Mouse (Mus musculus): Measurements from ENCODE around the gene Polr2c.

The Polr2c gene

DNA sequence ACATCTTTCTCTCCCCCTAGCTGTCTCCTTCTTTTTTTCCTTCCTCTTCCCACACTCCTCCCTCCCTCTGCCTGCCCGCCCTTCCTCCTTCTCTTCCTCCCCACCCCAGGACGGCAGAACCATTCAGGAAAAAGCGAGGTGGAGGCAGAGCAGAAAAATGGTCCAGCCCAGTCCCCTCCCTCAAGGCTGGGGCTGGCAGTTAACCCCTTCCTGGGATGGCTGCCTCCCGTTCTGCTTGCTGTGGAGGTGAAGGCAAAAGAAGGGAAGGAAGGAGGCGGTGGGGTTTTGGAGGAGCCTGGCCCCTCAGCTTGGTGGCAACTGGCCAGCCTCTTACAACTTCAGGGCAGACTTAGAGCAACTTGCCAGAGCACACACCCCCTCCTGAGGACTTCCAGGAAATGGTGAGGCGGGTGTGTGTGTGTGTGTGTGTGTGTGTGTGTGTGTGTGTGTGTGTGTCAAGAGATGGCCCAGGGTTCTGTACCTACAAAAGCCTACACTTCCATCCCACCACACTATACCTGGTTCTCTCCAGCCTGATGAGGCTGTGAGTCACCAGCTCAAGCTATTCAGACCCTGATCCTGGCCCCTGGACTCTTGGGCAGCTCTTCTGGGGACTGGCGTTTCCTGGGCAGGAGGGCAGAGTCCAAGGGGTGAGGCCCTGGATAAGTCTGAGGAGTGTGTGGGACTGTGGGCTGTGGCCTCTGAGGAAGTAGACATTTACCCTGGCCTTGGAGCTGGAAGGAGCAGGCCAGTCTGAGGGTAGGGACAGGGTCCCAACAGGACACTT is 14.1 kb downstream of the Polr2c start:
- no peak for TF ChIP-seq GATA4 (IDR thresholded peaks at IDR 0.05; ENCODE audit: insufficient replicate concordance, low read length)

DNA sequence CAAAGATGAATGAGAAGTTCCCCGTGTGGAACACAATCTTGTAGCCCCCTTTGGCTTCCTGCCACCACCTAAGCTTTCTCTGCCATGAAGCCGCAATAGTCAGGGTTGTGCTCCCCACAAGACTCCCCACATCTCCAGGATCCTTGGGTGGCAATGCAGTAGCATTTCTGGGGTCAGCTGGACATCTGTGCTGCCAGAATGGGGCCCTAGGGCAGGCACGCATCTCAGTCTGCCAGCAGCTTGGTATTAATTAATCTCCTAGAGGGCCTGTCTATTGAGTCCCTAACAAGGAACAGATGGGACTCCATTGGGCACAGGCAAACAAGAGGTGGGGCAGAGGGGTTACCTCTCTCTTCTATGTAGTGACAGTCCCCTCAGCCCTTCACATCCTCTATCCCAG is 14.9 kb downstream of the Polr2c start:
- no peak for TF ChIP-seq GATA4 (IDR thresholded peaks at IDR 0.05; ENCODE audit: insufficient replicate concordance, low read length)

DNA sequence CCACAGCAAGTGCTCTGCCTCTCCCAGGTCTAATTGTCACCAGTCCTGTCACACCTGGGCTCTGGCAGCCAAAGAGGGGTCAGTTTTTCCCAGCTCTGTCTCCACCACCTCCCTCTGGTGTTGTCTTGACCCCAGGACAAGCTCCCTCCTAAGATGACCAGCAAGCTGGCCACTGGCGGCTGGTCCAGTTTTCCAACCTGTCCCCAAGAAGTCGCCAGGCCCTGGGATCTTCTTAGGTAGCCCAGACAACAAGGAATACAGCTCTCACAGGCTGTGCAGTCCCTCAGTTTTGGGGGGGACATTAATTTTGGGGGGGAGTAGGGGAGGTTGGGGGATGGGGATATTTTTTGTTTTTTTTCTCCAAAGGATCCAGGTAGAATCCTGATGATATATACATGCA is 15.3 kb downstream of the Polr2c start:
- TF ChIP-seq GATA4 (IDR thresholded peaks at IDR 0.05; ENCODE audit: insufficient replicate concordance, low read length): no peak

DNA sequence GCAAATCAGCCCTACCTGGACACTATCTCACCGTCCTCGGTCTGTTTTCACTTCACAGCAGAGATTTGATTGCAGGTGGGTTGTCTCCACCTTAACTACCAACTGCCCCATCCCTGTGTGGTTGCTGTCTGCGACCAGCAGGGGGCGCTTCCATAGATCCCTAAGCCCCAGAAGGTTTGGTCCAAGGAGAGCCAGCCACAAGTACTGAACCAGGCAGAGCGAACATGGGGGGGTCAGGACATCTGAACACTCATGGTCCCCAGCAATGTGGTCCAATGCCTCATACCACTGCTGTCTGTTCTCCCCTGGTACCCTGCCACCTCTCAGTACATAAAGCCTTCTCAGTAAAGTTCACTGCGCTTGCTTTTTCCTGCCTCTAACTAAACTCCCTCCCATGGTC is 17.1 kb downstream of the Polr2c start:
- TF ChIP-seq GATA4 (IDR thresholded peaks at IDR 0.05; ENCODE audit: insufficient replicate concordance, low read length): no peak

DNA sequence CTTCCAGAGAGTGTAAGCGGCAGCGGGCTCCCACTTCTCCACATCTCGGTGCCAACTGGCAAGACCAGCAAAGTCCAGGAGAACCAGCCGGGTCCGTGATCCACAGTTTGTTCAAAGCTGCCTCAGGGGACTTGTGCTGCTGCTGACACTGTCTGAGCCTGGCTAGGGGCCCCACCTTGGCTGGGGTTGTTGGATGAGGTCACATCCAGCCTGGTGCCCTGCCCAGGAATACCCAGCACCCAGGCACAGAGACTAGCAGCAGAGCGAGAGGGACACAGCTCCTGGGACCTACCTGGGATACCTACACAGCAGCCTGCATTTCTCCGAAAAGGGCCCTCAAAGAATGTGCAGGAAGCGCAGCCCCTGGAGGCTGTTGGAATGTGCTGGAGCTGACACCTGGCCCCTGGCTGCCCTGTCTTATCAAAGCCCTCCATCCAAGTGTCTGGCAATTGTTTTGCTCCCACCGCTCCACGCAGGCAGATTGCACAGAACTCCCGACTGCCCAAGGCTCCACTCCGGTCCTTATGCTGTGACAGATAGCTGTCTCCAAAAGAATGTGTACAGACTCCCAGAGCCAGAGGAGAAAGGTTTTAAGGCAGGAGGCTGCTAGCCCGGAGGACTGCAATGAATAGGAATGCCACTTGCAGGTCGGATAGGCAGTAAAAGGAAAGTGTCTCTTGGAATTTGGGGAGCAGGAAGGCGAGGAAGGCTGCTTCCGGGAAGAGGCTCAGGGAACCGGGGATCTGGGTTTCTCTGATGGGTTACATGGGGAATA is 18.0 kb downstream of the Polr2c start:
- no peak for TF ChIP-seq GATA4 (IDR thresholded peaks at IDR 0.05; ENCODE audit: insufficient replicate concordance, low read length)

DNA sequence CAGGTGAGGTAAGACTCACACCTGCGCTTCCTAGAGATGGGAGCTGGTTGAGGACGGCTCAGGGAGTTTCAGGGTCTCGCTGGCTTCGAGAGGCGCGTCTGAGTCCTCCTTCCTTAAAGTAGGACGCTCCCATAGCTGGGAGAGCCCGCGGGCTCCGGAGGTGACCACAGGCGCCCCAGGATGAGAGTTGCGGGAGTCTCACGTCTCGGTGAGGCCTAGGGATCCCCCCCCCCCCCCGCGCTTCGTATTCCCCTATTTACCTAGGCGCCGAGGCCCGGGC is 18.6 kb downstream of the Polr2c start:
- TF ChIP-seq GATA4 (IDR thresholded peaks at IDR 0.05; ENCODE audit: insufficient replicate concordance, low read length): no peak

DNA sequence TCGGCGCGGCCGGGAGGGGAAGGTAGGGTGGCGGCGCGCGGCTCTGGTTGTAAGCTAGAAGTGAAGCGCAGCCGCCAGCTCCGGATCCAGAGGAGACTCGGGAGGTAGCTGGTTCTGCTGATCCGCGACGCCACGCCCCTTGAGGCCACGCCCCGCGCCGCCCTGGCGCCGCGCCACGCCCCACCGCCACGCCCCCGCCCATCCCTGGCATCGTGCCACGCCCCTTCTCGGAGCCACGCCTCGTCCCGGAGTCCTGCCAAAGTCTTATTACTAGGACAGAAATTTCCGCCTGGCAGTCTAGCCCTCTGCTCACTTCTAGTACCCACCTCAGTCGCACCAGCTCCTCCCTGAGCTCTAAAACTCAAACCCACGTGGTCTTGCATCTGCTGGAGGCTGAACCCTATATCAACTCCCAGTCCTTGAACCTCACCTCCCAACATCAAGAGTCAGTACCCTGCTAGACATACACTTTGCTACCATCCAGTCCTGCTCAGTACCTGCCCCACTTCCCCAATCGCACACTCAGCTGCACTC is 19.0 kb downstream of the Polr2c start, which contains the start of gene Dok4:
Dok4 (minus strand) TSS at position 134 of the 534 bp plus-strand sequence.
- no peak for TF ChIP-seq GATA4 (IDR thresholded peaks at IDR 0.05; ENCODE audit: insufficient replicate concordance, low read length)

DNA sequence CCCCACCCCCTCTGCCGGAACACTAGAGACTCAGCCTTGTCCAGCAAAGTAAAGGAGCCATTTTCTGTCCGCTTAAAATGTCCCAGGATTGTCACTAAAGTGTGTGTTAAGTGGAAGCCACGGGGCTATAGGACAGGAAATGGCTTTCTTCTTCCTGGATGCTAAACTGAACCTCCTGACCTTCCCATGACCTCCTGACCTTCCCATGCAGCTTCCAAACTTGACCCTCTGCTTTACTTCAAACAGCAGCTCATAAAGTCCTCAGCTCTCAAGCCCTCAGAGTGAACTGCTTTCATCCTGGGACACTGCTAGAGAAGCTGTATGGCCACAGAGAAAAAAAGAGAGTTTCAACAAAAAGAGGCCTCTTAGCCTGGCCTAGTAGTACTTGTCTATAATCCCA is 19.6 kb downstream of the Polr2c start:
- TF ChIP-seq GATA4 (IDR thresholded peaks at IDR 0.05; ENCODE audit: insufficient replicate concordance, low read length): no peak

DNA sequence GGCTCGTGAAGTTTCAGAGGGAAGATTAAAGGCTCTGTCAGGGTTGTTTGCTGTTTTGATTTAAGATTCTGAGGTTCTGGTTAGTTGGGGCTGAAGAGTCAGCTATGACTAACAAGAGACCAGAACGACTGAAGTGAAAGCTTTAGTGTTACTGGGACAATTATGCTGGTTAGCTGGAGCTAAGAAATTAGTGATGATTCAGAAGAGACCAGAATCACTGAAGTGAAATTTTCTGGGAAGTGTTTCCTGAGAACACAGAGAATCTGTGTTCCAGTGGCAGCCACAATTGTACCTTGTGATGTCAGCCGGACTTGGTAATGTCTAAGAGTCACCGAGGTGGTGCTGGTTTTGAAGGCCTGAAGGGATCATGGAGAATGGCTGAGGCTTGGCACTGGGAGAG is 23.5 kb downstream of the Polr2c start:
- TF ChIP-seq GATA4 (IDR thresholded peaks at IDR 0.05; ENCODE audit: insufficient replicate concordance, low read length): no peak

DNA sequence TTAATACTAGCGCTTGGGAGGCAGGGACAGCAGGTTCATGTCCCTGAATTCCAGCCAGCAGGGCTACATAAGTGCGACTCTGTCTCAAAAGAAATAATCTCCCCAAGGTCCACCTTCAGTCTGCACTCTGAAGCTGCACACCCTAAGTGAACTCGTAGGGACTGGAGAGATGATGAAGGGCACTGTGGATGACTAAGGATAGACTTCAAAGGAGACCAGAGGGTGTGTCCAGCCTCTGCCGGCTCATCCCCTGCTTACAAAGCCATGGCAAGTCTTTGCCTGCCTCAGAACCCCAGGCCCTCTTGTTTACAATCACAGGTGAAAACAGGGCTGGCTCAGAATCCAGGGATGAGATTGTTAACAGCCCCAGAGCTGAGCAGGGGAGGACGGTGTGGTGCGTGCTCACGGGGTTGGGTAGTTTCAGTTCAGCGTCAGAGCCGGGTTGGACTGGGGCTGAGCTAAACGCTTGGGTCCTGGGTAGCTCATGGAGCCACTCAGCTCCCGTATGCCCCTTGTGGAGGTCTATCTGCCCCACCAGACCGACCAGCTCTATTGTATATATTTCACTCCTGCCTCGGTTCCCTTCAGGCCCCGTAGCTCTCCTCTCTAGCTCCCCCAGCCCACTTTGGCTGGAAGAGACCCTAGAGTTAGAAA is 31.3 kb downstream of the Polr2c start:
- no peak for TF ChIP-seq GATA4 (IDR thresholded peaks at IDR 0.05; ENCODE audit: insufficient replicate concordance, low read length)

DNA sequence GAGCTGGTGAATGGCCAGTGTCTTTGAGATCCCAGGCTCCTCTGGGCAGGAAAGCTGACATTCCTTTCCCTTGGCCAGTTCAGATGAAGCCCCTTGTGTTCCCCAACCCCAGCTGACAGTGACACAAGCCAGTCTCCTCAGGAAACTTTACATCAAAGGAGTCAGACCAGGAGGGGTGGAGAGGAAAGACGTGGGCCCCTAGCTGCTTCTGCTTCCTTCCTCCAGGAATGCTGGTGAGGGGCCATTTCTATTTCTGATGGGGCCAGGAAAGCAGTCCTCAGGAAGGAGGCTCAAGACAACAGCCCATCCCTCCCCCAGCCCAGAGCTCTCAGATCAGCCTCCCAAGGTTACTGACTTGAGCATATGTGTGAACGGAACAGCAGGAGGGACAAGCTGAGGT is 35.7 kb downstream of the Polr2c start:
- TF ChIP-seq GATA4 (IDR thresholded peaks at IDR 0.05; ENCODE audit: insufficient replicate concordance, low read length): no peak

DNA sequence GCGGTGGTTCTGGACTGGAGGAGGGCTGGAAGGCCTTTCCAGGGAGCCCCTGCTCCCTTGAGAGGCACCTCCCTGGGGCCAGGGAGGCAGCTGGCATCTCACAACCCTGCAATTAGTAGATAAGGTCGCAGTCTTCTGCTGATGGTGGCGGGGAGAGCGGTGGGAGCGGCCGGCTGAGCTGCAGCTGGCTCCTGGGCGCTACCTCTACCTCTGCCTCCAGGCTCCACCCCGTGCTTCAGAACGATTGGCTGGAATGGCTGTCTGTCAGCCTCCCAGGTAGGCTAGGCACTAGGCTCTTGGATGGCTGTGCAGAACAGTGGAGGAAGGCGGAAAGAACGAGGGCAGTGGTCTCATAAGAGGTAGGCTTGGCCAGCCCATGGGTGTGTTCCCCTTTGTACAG is 42.0 kb downstream of the Polr2c start:
- no peak for TF ChIP-seq GATA4 (IDR thresholded peaks at IDR 0.05; ENCODE audit: insufficient replicate concordance, low read length)

DNA sequence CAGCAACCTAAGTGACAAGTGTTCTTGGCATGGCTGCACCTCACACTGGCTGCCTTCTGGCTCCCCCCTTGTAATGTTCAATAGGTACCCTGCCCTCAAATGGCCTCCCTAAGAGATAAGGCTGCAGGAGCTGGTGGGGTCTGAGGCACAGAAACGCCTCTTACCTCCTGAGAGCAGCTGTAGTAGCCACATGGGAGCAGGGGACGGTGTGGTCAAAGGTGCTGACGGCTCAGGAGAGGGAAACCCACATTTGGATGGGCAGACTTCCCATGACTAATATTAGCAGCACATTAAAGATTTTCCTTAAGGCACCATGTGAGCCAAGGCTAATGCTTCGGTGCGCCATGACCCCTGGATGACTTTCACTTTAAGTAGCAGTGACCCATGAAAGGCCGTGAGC is 43.4 kb downstream of the Polr2c start:
- no peak for TF ChIP-seq GATA4 (IDR thresholded peaks at IDR 0.05; ENCODE audit: insufficient replicate concordance, low read length)

DNA sequence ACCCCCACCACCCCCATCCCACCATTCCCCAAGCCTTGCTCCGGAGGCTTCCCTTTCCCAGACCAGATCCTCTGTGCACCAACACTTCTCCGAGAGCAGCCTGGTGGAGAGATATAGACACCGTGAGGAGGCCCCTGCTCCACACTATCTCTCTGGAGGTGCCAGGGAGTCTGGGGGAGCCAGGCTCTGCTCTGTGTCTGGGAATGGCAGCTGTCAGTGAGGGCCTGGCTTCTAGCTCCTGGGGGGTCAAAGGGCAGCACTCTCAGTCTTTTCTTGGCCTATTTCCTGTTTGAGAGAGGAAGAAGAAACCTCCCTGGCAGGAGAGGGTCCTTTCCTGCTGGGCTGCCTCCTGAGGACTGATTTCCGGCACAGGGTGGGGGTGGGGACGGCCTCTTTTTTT is 43.8 kb downstream of the Polr2c start:
- TF ChIP-seq GATA4 (IDR thresholded peaks at IDR 0.05; ENCODE audit: insufficient replicate concordance, low read length): no peak

DNA sequence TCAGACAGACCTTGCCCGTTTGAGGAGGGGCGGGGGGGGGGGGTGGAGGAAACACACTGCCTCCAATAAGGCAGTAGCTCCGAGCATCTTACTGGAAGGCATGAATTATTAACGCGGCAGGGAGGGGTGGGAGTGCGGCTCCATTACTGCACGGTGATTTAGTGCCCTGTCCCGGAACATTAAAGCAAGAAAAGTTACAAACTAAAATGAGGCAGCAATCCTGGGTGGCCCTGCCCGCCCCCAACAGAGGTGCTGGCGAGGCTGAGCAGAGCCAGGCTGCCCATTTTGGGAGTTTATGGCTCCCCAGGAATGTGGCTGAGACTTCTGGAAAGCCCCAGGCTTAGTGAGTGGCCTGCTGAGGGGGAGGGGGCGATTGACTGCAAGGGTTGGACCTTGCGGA is 46.5 kb downstream of the Polr2c start:
- no peak for TF ChIP-seq GATA4 (IDR thresholded peaks at IDR 0.05; ENCODE audit: insufficient replicate concordance, low read length)

Data from liver, adult (tissue).